Mouse (Mus musculus) layer of hippocampus, adult 9-11 months (tissue): ENCODE results near the gene Sipa1l2.
A peak's percentile ranks its signal among the peaks of the same experiment; 100 is the strongest.

Experiments used
- DNase-seq: peaks from one replicate; pipeline ENCODE4 v3.0.0; 2022

Gene Sipa1l2

DNA sequence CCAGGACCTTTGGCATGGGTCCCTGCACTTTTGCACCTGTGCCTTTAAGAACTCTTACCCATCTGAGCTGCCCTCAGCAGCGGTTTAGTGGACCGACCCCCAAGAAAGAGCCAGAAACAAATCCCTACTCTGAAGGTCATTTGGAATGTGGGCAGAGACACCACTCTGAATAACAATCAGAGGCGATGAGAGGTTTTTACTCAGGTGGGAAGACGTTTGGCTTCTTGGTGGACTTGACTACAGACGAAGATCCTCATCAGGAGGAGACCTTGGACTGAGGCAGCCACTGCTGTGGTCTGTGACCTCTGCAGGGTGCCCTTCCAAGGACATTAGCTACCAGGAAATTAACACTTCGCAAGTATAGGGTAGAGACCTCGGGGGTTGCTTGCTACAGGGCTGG, 177.9 kb downstream of the Sipa1l2 start:
- no peak for DNase-seq

DNA sequence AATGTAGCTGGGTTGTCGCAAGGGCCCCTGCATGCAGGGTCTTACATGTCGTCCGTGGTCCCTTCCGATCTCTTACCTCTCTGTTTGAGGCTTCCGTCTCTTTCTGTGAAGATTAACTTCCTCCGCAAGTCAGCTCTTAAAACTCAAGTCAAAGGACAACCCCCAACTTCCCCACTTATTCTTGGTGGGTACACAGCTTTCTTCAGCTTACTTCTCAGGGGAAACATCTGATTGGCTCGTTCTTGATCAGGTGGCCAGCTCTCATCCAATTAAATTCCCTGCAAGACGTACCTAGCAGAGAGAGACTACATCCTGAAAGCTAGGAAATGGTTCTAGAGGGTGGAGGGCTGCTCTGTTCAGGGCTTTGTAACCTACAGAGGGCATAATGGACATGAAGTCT, 178.3 kb downstream of the Sipa1l2 start:
- no peak for DNase-seq

DNA sequence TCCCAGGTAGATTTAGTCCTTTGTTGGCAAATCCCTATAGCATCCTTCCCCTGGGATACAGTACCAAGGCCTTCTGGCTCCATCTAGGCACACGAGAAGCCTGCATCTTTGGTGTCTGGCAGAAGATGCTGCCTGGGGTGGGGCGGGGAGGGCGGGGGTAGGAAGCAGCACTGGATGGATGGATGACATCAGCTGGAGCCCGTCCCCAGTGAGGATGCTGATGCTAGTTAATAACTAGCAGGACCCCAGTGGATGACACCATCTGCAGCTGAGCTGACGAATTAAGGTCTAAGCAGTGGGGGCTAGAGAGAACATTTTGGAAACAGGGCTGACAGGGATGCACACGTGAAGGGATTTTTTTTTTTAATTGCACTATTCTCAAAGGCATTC, 179.1 kb downstream of the Sipa1l2 start:
- no peak for DNase-seq

DNA sequence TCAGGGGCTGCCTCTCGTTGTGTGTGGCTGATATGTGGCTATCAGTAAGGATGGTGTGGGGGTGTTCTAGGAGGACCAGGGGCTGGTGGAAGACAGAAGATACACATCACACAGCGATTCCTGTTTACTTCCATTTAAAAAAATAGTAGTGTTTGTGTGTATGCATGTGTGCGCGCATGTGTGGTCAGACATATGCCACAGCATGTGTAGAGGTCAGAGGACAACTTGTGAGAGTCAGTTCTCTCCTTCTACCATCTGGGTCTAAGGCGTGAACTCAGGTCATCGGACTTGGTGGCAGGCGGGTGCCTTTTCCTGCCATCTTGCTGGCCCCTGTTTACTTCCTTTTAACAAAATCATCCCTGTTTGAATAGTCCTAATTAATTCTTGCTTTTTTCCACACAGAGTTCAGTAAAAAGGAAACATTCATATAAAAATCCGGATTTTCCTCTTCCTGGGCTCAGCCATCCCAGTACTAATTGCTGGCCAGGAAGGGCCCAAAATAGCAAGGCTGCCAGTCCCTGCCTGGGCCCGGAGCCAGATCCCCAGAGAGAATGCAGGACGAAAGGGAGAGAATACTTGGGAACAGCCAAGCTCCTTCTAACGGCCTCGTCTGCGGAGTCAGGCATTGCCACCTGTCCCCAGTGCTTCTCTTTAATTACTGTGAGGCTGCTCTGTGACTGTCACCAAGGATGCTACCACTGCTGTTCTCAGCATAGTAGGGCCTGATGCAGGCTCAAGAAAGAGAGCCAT, 179.7 kb downstream of the Sipa1l2 start:
- DNase-seq: peak; percentile 84

DNA sequence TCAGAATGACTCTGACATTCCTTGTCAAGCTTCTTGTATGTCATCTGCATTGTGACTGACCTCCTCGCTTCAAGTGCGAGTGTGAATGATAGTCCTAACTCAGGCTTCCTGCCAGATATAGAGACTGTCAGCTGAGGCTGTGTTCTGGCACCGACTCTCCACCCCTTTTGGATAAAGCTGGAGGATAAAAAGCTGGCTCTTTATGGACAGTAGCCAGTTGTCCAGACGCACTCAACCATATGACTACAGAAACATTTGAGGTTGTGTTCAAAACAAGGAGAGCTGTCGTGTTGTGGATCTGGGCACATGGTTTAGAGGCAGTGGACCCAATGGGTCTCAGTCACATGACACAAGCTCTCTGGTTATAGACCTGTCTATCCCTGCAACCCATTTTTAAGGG, 180.3 kb downstream of the Sipa1l2 start:
- DNase-seq: peak; percentile 61

- DNase-seq: no peak
Observed at GRCm38 (mm10) chr8:125388404-125389180, 181.0 kb downstream of the Sipa1l2 start.

GRCm38 (mm10) chr8:125385519-125386150, 184.0 kb downstream of the Sipa1l2 start:
- peak; percentile 93 for DNase-seq

DNA sequence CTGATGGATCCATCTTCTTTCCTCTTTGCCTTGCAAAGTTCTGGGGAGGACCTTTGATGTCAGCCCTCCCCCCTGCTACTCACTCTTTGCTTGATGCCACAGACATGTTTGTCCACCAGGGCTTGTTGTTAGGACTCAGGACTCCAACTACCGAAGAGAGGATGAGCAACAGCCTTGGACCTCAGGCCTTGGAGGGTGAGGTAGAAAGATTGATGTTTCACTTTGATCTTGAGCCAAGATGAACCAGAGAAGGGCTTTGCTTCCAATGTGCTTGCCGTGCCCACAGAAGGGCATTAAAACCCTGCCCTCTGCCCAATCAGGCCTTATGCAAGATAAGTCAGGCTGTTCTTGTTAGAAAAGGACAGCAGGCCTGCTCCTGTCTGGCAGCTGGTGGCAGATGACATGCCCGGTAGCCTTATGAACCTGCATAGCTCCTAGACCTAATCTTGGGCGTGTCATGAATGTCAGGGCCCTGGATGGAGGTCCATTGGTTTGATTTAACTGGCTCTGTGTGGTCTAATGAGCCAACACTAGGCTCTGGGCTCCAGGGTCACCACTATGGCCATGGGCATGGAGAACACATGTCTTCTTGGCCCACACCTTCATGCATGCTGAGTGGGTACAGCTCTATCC, 184.9 kb downstream of the Sipa1l2 start:
- no peak for DNase-seq

DNA sequence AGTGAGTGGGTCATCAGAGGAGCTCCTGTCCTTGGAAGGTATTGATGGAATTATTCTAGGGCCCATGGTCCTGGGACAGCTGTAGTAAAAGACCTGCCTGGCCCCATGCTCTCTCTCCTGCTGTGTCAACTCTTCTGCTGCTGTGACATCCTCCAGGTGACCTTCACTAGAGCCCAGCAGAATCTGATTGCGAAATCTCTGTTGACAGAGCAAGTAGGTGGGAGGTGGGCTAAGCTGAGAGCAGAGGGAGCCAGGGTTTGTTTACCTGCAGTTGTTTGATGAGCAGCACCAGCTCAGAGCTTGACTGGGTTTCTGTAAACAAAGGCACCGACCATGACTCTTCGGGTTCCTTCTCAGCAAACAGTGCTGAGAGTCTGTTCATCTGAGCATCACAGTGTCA, 187.9 kb downstream of the Sipa1l2 start:
- no peak for DNase-seq

- no peak for DNase-seq
Observed at GRCm38 (mm10) chr8:125379939-125380338, 189.7 kb downstream of the Sipa1l2 start.

DNA sequence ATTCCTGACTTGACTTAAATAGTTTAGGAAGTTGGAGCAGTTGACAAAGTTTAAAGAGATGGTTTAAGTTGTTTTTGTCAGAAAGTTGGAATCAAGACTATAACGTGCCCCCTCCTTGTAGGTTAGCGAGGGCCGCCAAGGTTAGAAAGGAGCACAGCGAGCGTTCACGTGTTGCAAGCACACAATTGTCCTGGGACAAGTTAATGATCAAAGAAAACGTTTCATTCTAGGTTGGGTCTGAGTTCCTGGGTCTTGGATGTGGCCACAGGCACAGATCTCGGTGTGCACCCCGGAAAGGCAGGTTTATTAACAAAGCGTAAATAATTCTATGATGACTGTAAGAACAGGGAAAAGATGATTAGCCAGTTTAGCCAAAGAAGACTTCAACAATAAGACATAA, 190.5 kb downstream of the Sipa1l2 start:
- no peak for DNase-seq

GRCm38 (mm10) chr8:125377704-125378103, 191.9 kb downstream of the Sipa1l2 start:
- DNase-seq: no peak

- DNase-seq: no peak
Observed at GRCm38 (mm10) chr8:125376448-125376845, 193.2 kb downstream of the Sipa1l2 start.

- peak; percentile 40 for DNase-seq
Observed at GRCm38 (mm10) chr8:125375659-125376447, 193.8 kb downstream of the Sipa1l2 start.

- no peak for DNase-seq
Observed at GRCm38 (mm10) chr8:125372596-125372995, 197.0 kb downstream of the Sipa1l2 start.

DNA sequence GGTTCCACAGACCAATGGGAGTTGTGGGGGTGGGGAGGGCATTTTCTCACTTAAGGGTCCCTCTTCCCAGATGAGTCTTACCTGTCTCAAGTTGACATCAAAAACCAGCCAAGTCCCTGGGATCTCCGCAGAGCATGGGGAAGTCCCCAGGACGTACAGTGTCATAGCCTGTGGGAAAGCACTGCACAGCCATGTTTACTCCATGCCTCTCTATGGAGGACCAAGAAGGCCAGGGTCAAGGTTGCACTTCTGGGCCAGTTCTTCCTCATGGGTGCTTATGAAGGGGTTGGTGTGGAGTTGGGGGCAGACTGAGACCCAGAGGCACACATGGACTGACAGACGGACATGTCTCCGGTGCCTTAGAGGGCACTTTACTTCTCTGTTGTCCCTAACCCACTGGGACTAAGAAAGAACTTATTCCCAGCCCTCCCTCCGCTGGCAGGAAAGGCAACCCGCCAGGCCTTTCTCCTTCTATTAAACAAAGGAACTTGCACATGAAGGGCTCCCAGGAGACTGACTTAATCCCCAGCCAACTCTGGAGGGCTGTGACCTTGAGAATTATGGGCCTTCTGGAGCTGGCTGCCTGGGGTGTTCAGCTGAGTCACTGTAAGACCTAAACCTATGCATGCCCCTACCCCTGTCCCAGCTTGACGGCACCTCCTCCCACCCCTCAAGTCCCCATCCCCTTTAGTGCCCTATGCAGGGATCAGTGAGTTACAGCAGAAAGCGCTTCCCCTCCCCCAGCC, 199.9 kb downstream of the Sipa1l2 start:
- no peak for DNase-seq

DNA sequence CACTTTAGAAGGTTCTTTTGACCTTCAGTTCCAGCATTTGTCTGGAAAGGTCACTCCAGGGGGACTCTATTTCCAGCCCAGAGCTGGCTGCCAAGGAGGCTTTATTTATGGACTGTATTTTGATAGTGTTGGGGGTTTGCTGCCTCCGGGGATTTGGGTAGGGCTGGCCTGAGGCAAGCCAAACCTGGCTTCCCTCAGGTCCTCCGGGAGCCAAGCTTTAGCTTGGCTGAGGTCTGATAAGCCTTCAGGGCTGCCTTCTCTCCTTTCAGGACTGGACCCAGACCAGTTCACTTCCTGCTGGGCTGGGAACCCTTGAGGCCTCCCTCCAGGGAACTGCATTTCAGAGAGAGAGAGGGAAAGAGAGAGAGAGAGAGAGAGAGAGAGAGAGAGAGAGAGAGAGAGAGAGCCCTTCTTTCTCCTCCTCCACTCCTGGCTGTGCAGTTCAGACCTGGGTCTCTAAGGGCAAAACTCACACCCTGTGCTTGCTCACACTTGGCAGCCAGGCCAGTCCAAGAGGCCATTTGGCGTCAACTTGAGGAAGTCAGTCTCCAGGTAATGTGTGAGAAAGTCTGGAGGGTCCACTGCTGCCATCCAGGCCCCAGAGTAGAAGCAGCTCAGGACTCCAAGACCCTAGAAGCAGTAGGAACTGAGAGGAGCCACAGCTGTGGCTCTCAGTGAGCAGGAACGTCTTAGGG, 201.1 kb downstream of the Sipa1l2 start:
- no peak for DNase-seq
